Mouse (Mus musculus): ENCODE results near the gene Atp5g3.
"Not testable (repeated sequence)": the region's sequence is repeated elsewhere in the genome, so short reads cannot be mapped to it uniquely, and the experiment has no call there.

Gene Atp5g3

GRCm38 (mm10) chr2:73910571-73911174 is 453 bp downstream of the Atp5g3 start:
- Histone ChIP-seq H3K36me3 (ENCODE audit: insufficient read depth, low read length) (peaks cover 42% of the 10 kb centered on the region), H3K4me1 (replicated peaks; ENCODE audit: low read depth, low read length) (peaks cover 55% of the 10 kb centered on the region), H3K4me3 (replicated peaks; ENCODE audit: low read length) (peak overlapping the region; percentile 95), H3K27me3 (ENCODE audit: insufficient read depth, low read length) (no peaks in the 10 kb centered on the region), H3K9me3 (ENCODE audit: low read length) (no peaks in the 10 kb centered on the region)
- no peak for TF ChIP-seq POU5F1 (IDR thresholded peaks at IDR 0.05; ENCODE audit: borderline replicate concordance, low read length)
- TF ChIP-seq CTCF (conservative IDR thresholded peaks at IDR 0.05; ENCODE audit: low read length), result no peak
- TF ChIP-seq NANOG (IDR thresholded peaks at IDR 0.05; ENCODE audit: borderline replicate concordance, low read length), result no peak

GRCm38 (mm10) chr2:73909116-73909515 is 2.0 kb downstream of the Atp5g3 start:
- Histone ChIP-seq H3K4me3 (replicated peaks; ENCODE audit: low read length) (no peak overlapping the region), H3K9me3 (ENCODE audit: low read length) (no peaks in the 10 kb centered on the region), H3K36me3 (ENCODE audit: insufficient read depth, low read length) (peaks cover 45% of the 10 kb centered on the region), H3K4me1 (replicated peaks; ENCODE audit: low read depth, low read length) (peaks cover 66% of the 10 kb centered on the region), H3K27me3 (ENCODE audit: insufficient read depth, low read length) (no peaks in the 10 kb centered on the region)
- no peak for TF ChIP-seq NANOG (IDR thresholded peaks at IDR 0.05; ENCODE audit: borderline replicate concordance, low read length)
- no peak for TF ChIP-seq CTCF (conservative IDR thresholded peaks at IDR 0.05; ENCODE audit: low read length)
- no peak for TF ChIP-seq POU5F1 (IDR thresholded peaks at IDR 0.05; ENCODE audit: borderline replicate concordance, low read length)

- H3K4me3 ChIP-seq (replicated peaks; ENCODE audit: low read length); H3K9me3 ChIP-seq (ENCODE audit: low read length); H3K27me3 ChIP-seq (ENCODE audit: insufficient read depth, low read length): not testable (repeated sequence)
- Histone ChIP-seq H3K36me3 (ENCODE audit: insufficient read depth, low read length) (peaks cover 38% of the 10 kb centered on the region), H3K4me1 (replicated peaks; ENCODE audit: low read depth, low read length) (peaks cover 47% of the 10 kb centered on the region)
Measured at GRCm38 (mm10) chr2:73904679-73905078, 6.4 kb downstream of the Atp5g3 start.

- peak; percentile 39 for TF ChIP-seq CTCF (conservative IDR thresholded peaks at IDR 0.05; ENCODE audit: low read length)
- no peak for TF ChIP-seq NANOG (IDR thresholded peaks at IDR 0.05; ENCODE audit: borderline replicate concordance, low read length)
- no peak for TF ChIP-seq POU5F1 (IDR thresholded peaks at IDR 0.05; ENCODE audit: borderline replicate concordance, low read length)
- peaks cover 36% of the 10 kb centered on the region for H3K4me1 ChIP-seq (replicated peaks; ENCODE audit: low read depth, low read length)
Measured at GRCm38 (mm10) chr2:73903536-73903935, 7.6 kb downstream of the Atp5g3 start.

GRCm38 (mm10) chr2:73902328-73902727 is 8.8 kb downstream of the Atp5g3 start:
- H3K4me3 ChIP-seq (replicated peaks; ENCODE audit: low read length); H3K27me3 ChIP-seq (ENCODE audit: insufficient read depth, low read length); H3K9me3 ChIP-seq (ENCODE audit: low read length): not testable (repeated sequence)
- peaks cover 15% of the 10 kb centered on the region for H3K36me3 ChIP-seq (ENCODE audit: insufficient read depth, low read length)
- H3K4me1 ChIP-seq (replicated peaks; ENCODE audit: low read depth, low read length), result peaks cover 24% of the 10 kb centered on the region

More at GRCm38 (mm10) chr2:73903536-73903935, 7.6 kb downstream of the Atp5g3 start:
- H3K36me3 ChIP-seq (ENCODE audit: insufficient read depth, low read length), result peaks cover 27% of the 10 kb centered on the region
- no peaks in the 10 kb centered on the region for H3K27me3 ChIP-seq (ENCODE audit: insufficient read depth, low read length)
- no peaks in the 10 kb centered on the region for H3K9me3 ChIP-seq (ENCODE audit: low read length)
- H3K4me3 ChIP-seq (replicated peaks; ENCODE audit: low read length), result no peak overlapping the region

GRCm38 (mm10) chr2:73901169-73901568 is 10.0 kb downstream of the Atp5g3 start:
- Histone ChIP-seq H3K27me3 (ENCODE audit: insufficient read depth, low read length) (no peaks in the 10 kb centered on the region), H3K4me3 (replicated peaks; ENCODE audit: low read length) (no peak overlapping the region), H3K9me3 (ENCODE audit: low read length) (no peaks in the 10 kb centered on the region), H3K4me1 (replicated peaks; ENCODE audit: low read depth, low read length) (peaks cover 16% of the 10 kb centered on the region), H3K36me3 (ENCODE audit: insufficient read depth, low read length) (0 out of 2 replicates have a peak, but pooled peaks cover 5% of the 10 kb centered on the region)
- TF ChIP-seq CTCF (conservative IDR thresholded peaks at IDR 0.05; ENCODE audit: low read length), result no peak
- TF ChIP-seq POU5F1 (IDR thresholded peaks at IDR 0.05; ENCODE audit: borderline replicate concordance, low read length), result no peak
- no peak for TF ChIP-seq NANOG (IDR thresholded peaks at IDR 0.05; ENCODE audit: borderline replicate concordance, low read length)

GRCm38 (mm10) chr2:73900364-73900763 is 10.8 kb downstream of the Atp5g3 start:
- TF ChIP-seq CTCF (conservative IDR thresholded peaks at IDR 0.05; ENCODE audit: low read length) (no peak), POU5F1 (IDR thresholded peaks at IDR 0.05; ENCODE audit: borderline replicate concordance, low read length) (no peak), NANOG (IDR thresholded peaks at IDR 0.05; ENCODE audit: borderline replicate concordance, low read length) (no peak)
- Histone ChIP-seq H3K36me3 (ENCODE audit: insufficient read depth, low read length) (no peaks in the 10 kb centered on the region), H3K4me1 (replicated peaks; ENCODE audit: low read depth, low read length) (peaks cover 11% of the 10 kb centered on the region), H3K27me3 (ENCODE audit: insufficient read depth, low read length) (no peaks in the 10 kb centered on the region), H3K9me3 (ENCODE audit: low read length) (no peaks in the 10 kb centered on the region), H3K4me3 (replicated peaks; ENCODE audit: low read length) (no peak overlapping the region)

GRCm38 (mm10) chr2:73896919-73897318 is 14.2 kb downstream of the Atp5g3 start:
- H3K27me3 ChIP-seq (ENCODE audit: insufficient read depth, low read length); H3K4me1 ChIP-seq (replicated peaks; ENCODE audit: low read depth, low read length); H3K9me3 ChIP-seq (ENCODE audit: low read length); H3K36me3 ChIP-seq (ENCODE audit: insufficient read depth, low read length); H3K4me3 ChIP-seq (replicated peaks; ENCODE audit: low read length): not testable (repeated sequence)

- 0 out of 2 replicates have a peak, but pooled peaks cover 2% of the 10 kb centered on the region for H3K36me3 ChIP-seq (ENCODE audit: insufficient read depth, low read length)
- peaks cover 28% of the 10 kb centered on the region for H3K4me1 ChIP-seq (replicated peaks; ENCODE audit: low read depth, low read length)
- TF ChIP-seq NANOG (IDR thresholded peaks at IDR 0.05; ENCODE audit: borderline replicate concordance, low read length), result no peak
- TF ChIP-seq CTCF (conservative IDR thresholded peaks at IDR 0.05; ENCODE audit: low read length), result no peak
- no peak for TF ChIP-seq POU5F1 (IDR thresholded peaks at IDR 0.05; ENCODE audit: borderline replicate concordance, low read length)
- peak overlapping the region; percentile 89 for H3K4me3 ChIP-seq (replicated peaks; ENCODE audit: low read length)
- H3K27me3 ChIP-seq (ENCODE audit: insufficient read depth, low read length), result no peaks in the 10 kb centered on the region
- no peaks in the 10 kb centered on the region for H3K9me3 ChIP-seq (ENCODE audit: low read length)
Measured at GRCm38 (mm10) chr2:73893473-73894270, 17.5 kb downstream of the Atp5g3 start.
